Mouse (Mus musculus): Measurements from ENCODE around the gene Gm9944.

The Gm9944 gene

GRCm38 (mm10) chr4:144453217-144453616 is at the start of gene Gm9944:
TSS of gene Gm9944 (minus strand) at chr4:144453317.
- DNase-seq (ENCODE audit: low spot score) = no peak

- DNase-seq (ENCODE audit: low spot score) = no peak
Observed at GRCm38 (mm10) chr4:144493331-144493730, 40.2 kb upstream of the Gm9944 start.

- no peak for DNase-seq (ENCODE audit: low spot score)
Observed at GRCm38 (mm10) chr4:144468091-144468490, 15.0 kb upstream of the Gm9944 start.

GRCm38 (mm10) chr4:144465206-144465605 is 12.1 kb upstream of the Gm9944 start:
- DNase-seq (ENCODE audit: low spot score) = no peak

GRCm38 (mm10) chr4:144463656-144464055 is 10.5 kb upstream of the Gm9944 start, which contains the start of gene Aadacl3:
TSS of gene Aadacl3 (minus strand) at chr4:144463756.
- no peak for DNase-seq (ENCODE audit: low spot score)

GRCm38 (mm10) chr4:144448546-144448945 is 4.6 kb downstream of the Gm9944 start:
- no peak for DNase-seq (ENCODE audit: low spot score)

GRCm38 (mm10) chr4:144441582-144441981 is 11.5 kb downstream of the Gm9944 start:
- no peak for DNase-seq (ENCODE audit: low spot score)

GRCm38 (mm10) chr4:144441095-144441494 is 12.0 kb downstream of the Gm9944 start:
- DNase-seq (ENCODE audit: low spot score) = no peak

GRCm38 (mm10) chr4:144438672-144439071 is 14.4 kb downstream of the Gm9944 start, which contains the start of gene 1700012P22Rik:
TSS of gene 1700012P22Rik (minus strand) at chr4:144438772.
- no peak for DNase-seq (ENCODE audit: low spot score)

- no peak for DNase-seq (ENCODE audit: low spot score)
Observed at GRCm38 (mm10) chr4:144433216-144433615, 19.9 kb downstream of the Gm9944 start.

- DNase-seq (ENCODE audit: low spot score) = no peak
Observed at GRCm38 (mm10) chr4:144430723-144431122, 22.4 kb downstream of the Gm9944 start.

- no peak for DNase-seq (ENCODE audit: low spot score)
Observed at GRCm38 (mm10) chr4:144428868-144429267, 24.2 kb downstream of the Gm9944 start.

GRCm38 (mm10) chr4:144424590-144424989 is 28.5 kb downstream of the Gm9944 start:
- no peak for DNase-seq (ENCODE audit: low spot score)

GRCm38 (mm10) chr4:144420644-144421043 is 32.5 kb downstream of the Gm9944 start:
- no peak for DNase-seq (ENCODE audit: low spot score)

GRCm38 (mm10) chr4:144408290-144408689 is 44.8 kb downstream of the Gm9944 start, which contains the start of gene Pramef12:
TSS of gene Pramef12 (minus strand) at chr4:144408464.
- DNase-seq (ENCODE audit: low spot score) = no peak

- no peak for DNase-seq (ENCODE audit: low spot score)
Observed at GRCm38 (mm10) chr4:144406261-144406660, 46.9 kb downstream of the Gm9944 start.

GRCm38 (mm10) chr4:144404456-144405086 is 48.5 kb downstream of the Gm9944 start:
- no peak for DNase-seq (ENCODE audit: low spot score)

Data from layer of hippocampus, adult 9-10 months (tissue).